ENCODE assay signal across 10 mouse cellular contexts in the genomic region with DNA sequence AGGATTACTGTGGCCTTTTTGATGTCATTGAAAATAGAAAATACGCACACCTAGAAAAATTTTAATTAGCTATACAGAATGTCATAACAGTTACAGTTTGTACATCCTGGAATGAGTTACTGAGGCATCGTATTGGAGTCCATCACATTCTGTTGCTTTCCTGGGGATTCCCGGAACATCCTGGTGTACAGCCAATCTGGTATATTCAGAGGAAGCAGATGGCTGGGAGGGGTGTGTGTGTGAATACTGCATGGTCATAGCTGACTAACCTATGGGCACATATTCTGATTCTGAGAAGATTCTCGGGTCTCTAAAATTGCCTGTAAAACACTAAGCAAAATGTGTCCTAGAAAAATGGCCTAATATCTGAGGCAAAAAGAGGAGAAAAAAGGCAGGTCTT. TPM values are rescaled to one million over a fixed set of nuclear protein-coding genes. Genes with fewer than 3 reads are reported as not detected.
DNase-seq lines count a peak whose midpoint lies in the region; ATAC-seq lines count a peak whose summit lies in the region.
"Had no signal": no experiment of that assay in that cellular context is flagged by ENCODE, and none has a peak within 500 bp of the region (broad histone marks: within the 10 kb centered on the region; RNA-seq: fewer than 3 reads in every experiment).

No protein-coding gene starts in this region.

- 69% methylated on average over 4 of the region's 4 CpGs for WGBS in heart, embryonic 15.5 days
- WGBS in heart, embryonic 12.5 days, result 78% methylated on average over 4 of the region's 4 CpGs
- 40% methylated on average over 4 of the region's 4 CpGs for WGBS in hindbrain, embryonic 16.5 days
- 37% methylated on average over 4 of the region's 4 CpGs for WGBS in neural tube, embryonic 14.5 days

- H3K9ac ChIP-seq in heart, embryonic 15.5 days, result no peak overlapping the region
- H3K9ac ChIP-seq in heart, embryonic 12.5 days, result no peak overlapping the region; the same call in 1 of the 2 replicates
- H3K9ac ChIP-seq in hindbrain, embryonic 16.5 days (ENCODE audit: low read depth, low read length), result peak overlapping the region; percentile 41
- H3K9ac ChIP-seq in neural tube, embryonic 14.5 days (replicated peaks; ENCODE audit: low read depth, low read length), result 0 out of 2 replicates have a peak overlapping the region, but pooled peaks have one; percentile 95
- H3K9ac ChIP-seq: stomach, embryonic 15.5 days had no signal

- H3K27me3 ChIP-seq in heart, embryonic 15.5 days, result no peaks in the 10 kb centered on the region
- H3K27me3 ChIP-seq in heart, embryonic 12.5 days (replicated peaks), result no peaks in the 10 kb centered on the region
- no peaks in the 10 kb centered on the region for H3K27me3 ChIP-seq in hindbrain, embryonic 16.5 days (replicated peaks; ENCODE audit: control insufficient read depth, insufficient read depth, low read length)
- H3K27me3 ChIP-seq in neural tube, embryonic 14.5 days (ENCODE audit: control insufficient read depth, insufficient read depth, low read length), result no peaks in the 10 kb centered on the region
- H3K27me3 ChIP-seq: megakaryocyte, embryonic 14.5 days; stomach, embryonic 15.5 days had no signal

- H3K4me3 ChIP-seq in heart, embryonic 15.5 days, result no peak overlapping the region
- H3K4me3 ChIP-seq in heart, embryonic 12.5 days, result no peak overlapping the region
- H3K4me3 ChIP-seq in hindbrain, embryonic 16.5 days (ENCODE audit: low read length), result peak overlapping the region; percentile 69
- peak overlapping the region; percentile 58; the same call in 1 of the 2 replicates for H3K4me3 ChIP-seq in neural tube, embryonic 14.5 days (ENCODE audit: low read depth, low read length)
- H3K4me3 ChIP-seq: megakaryocyte, embryonic 14.5 days; stomach, embryonic 15.5 days had no signal

- ATAC-seq in heart, embryonic 15.5 days (replicated peaks; ENCODE audit: insufficient number of reproducible peaks, insufficient read depth, low FRiP score, low read depth), result no peak
- ATAC-seq in heart, embryonic 12.5 days (ENCODE audit: insufficient number of reproducible peaks, low FRiP score), result no peak
- ATAC-seq in hindbrain, embryonic 16.5 days, result no peak
- ATAC-seq in neural tube, embryonic 14.5 days (ENCODE audit: low read depth), result no peak

- peaks cover 67% of the 10 kb centered on the region for H3K4me1 ChIP-seq in heart, embryonic 15.5 days (replicated peaks)
- H3K4me1 ChIP-seq in heart, embryonic 12.5 days (replicated peaks), result peaks cover 75% of the 10 kb centered on the region
- peaks cover 63% of the 10 kb centered on the region for H3K4me1 ChIP-seq in hindbrain, embryonic 16.5 days (ENCODE audit: control insufficient read depth, insufficient read depth, low read depth, low read length)
- H3K4me1 ChIP-seq in neural tube, embryonic 14.5 days (ENCODE audit: control insufficient read depth, insufficient read depth, low read length), result peaks cover 69% of the 10 kb centered on the region

- no peak overlapping the region for H3K4me2 ChIP-seq in heart, embryonic 15.5 days
- no peak overlapping the region for H3K4me2 ChIP-seq in heart, embryonic 12.5 days
- peak overlapping the region; percentile 65 for H3K4me2 ChIP-seq in hindbrain, embryonic 16.5 days (ENCODE audit: low read length)
- H3K4me2 ChIP-seq in neural tube, embryonic 14.5 days (ENCODE audit: low read depth, low read length), result peak overlapping the region; percentile 64
- H3K4me2 ChIP-seq: stomach, embryonic 15.5 days had no signal

- peaks cover 16% of the 10 kb centered on the region for H3K36me3 ChIP-seq in heart, embryonic 15.5 days
- peaks cover 20% of the 10 kb centered on the region for H3K36me3 ChIP-seq in heart, embryonic 12.5 days
- peaks cover 15% of the 10 kb centered on the region for H3K36me3 ChIP-seq in hindbrain, embryonic 16.5 days (ENCODE audit: control insufficient read depth, insufficient read depth, low read length)
- peaks cover 11% of the 10 kb centered on the region for H3K36me3 ChIP-seq in neural tube, embryonic 14.5 days (ENCODE audit: control insufficient read depth, insufficient read depth, low read length)

- no peaks in the 10 kb centered on the region for H3K9me3 ChIP-seq in heart, embryonic 15.5 days (replicated peaks)
- H3K9me3 ChIP-seq in heart, embryonic 12.5 days (replicated peaks), result no peaks in the 10 kb centered on the region
- no peaks in the 10 kb centered on the region for H3K9me3 ChIP-seq in hindbrain, embryonic 16.5 days (ENCODE audit: control insufficient read depth, low read length)
- H3K9me3 ChIP-seq in neural tube, embryonic 14.5 days (ENCODE audit: control insufficient read depth, low read length), result no peaks in the 10 kb centered on the region
- H3K9me3 ChIP-seq: megakaryocyte, embryonic 14.5 days; stomach, embryonic 15.5 days had no signal

- peak; percentile 80 to 89 for DNase-seq in cerebellum, postnatal 14 days
- DNase-seq in testis, postnatal 14 days (ENCODE audit: low spot score), result no peak
- no peak for DNase-seq in lung, postnatal 4 days
- DNase-seq in spleen, adult 12 weeks (ENCODE audit: low spot score), result no peak

- 0 out of 2 replicates have a peak overlapping the region, but pooled peaks have one; percentile 26 for H3K27ac ChIP-seq in heart, embryonic 15.5 days
- no peak overlapping the region for H3K27ac ChIP-seq in heart, embryonic 12.5 days (ENCODE audit: poor library complexity, severe bottlenecking)
- H3K27ac ChIP-seq in hindbrain, embryonic 16.5 days (ENCODE audit: low read depth, low read length), result peak overlapping the region; percentile 96
- H3K27ac ChIP-seq in neural tube, embryonic 14.5 days (ENCODE audit: low read depth, low read length), result peak overlapping the region; percentile 96
- H3K27ac ChIP-seq: stomach, embryonic 15.5 days had no signal

RNA-seq across cellular contexts. Expression of a gene that starts 3.4 kb away (rescaled TPM):
- 0.60 and 0.68 TPM in 2 replicates for polyA plus RNA-seq in heart, embryonic 15.5 days (2015; fragmentation: Nextera tagmentation; extraction: Ambion mirVana)
- 0.50 and 0.80 TPM in 2 replicates for polyA plus RNA-seq in heart, embryonic 12.5 days (2016; fragmentation: Nextera tagmentation; extraction: Ambion mirVana)
- polyA plus RNA-seq in hindbrain, embryonic 16.5 days (2015; fragmentation: Nextera tagmentation; extraction: Ambion mirVana), result 0.39 and 0.51 TPM in 2 replicates
- 0.47 and 0.66 TPM in 2 replicates for polyA plus RNA-seq in neural tube, embryonic 14.5 days (2014; fragmentation: Nextera tagmentation; extraction: Ambion mirVana)

RNA-seq across cellular contexts. Expression of a gene that starts 8.4 kb away (rescaled TPM):
- 18.1 and 23.6 TPM in 2 replicates for polyA plus RNA-seq in heart, embryonic 15.5 days (2015; fragmentation: Nextera tagmentation; extraction: Ambion mirVana)
- polyA plus RNA-seq in heart, embryonic 12.5 days (2016; fragmentation: Nextera tagmentation; extraction: Ambion mirVana), result 21.5 and 23.6 TPM in 2 replicates
- 23.7 and 28.0 TPM in 2 replicates for polyA plus RNA-seq in hindbrain, embryonic 16.5 days (2015; fragmentation: Nextera tagmentation; extraction: Ambion mirVana)
- polyA plus RNA-seq in neural tube, embryonic 14.5 days (2014; fragmentation: Nextera tagmentation; extraction: Ambion mirVana), result 24.1 and 27.4 TPM in 2 replicates

RNA-seq across cellular contexts. Expression of a gene that starts 27.6 kb away (rescaled TPM):
- polyA plus RNA-seq in heart, embryonic 15.5 days (2015; fragmentation: Nextera tagmentation; extraction: Ambion mirVana), result 51.8 and 69.2 TPM in 2 replicates
- 104 and 111 TPM in 2 replicates for polyA plus RNA-seq in heart, embryonic 12.5 days (2016; fragmentation: Nextera tagmentation; extraction: Ambion mirVana)
- 63.4 and 74.4 TPM in 2 replicates for polyA plus RNA-seq in hindbrain, embryonic 16.5 days (2015; fragmentation: Nextera tagmentation; extraction: Ambion mirVana)
- 66.5 and 73.8 TPM in 2 replicates for polyA plus RNA-seq in neural tube, embryonic 14.5 days (2014; fragmentation: Nextera tagmentation; extraction: Ambion mirVana)

RNA-seq across cellular contexts. Expression of a gene that starts 30.2 kb away (rescaled TPM):
- not detected in 2 replicates for polyA plus RNA-seq in heart, embryonic 15.5 days (2015; fragmentation: Nextera tagmentation; extraction: Ambion mirVana)
- polyA plus RNA-seq in heart, embryonic 12.5 days (2016; fragmentation: Nextera tagmentation; extraction: Ambion mirVana), result not detected in 2 replicates
- polyA plus RNA-seq in hindbrain, embryonic 16.5 days (2015; fragmentation: Nextera tagmentation; extraction: Ambion mirVana), result not detected in 2 replicates
- not detected in 2 replicates for polyA plus RNA-seq in neural tube, embryonic 14.5 days (2014; fragmentation: Nextera tagmentation; extraction: Ambion mirVana)
- polyA plus RNA-seq: stomach, embryonic 15.5 days had no signal

Comparison
In these comparisons a context has a peak if more than half of its experiments do, and no peak if none do; other contexts are left out.
1. H3K4me2 ChIP-seq: peak in hindbrain, embryonic 16.5 days (single experiment) and neural tube, embryonic 14.5 days (single experiment); none in heart, embryonic 15.5 days (single experiment) and heart, embryonic 12.5 days (single experiment).
2. H3K4me3 ChIP-seq: peak in hindbrain, embryonic 16.5 days (single experiment) and neural tube, embryonic 14.5 days (single experiment); none in heart, embryonic 15.5 days (single experiment) and heart, embryonic 12.5 days (single experiment).
3. H3K9ac ChIP-seq: peak in hindbrain, embryonic 16.5 days (single experiment) and neural tube, embryonic 14.5 days (single experiment); none in heart, embryonic 15.5 days (single experiment) and heart, embryonic 12.5 days (single experiment).
4. DNase-seq: peak in cerebellum, postnatal 14 days (2 of 2); none in testis, postnatal 14 days (single experiment), lung, postnatal 4 days (0 of 2) and spleen, adult 12 weeks (single experiment).